Mouse (Mus musculus) embryo, embryonic 9.5 days (tissue): ENCODE data around the gene Zranb1.

ENCODE experiments used
- DNase-seq: peaks from one replicate; pipeline ENCODE4 v3.0.0-alpha.2; 2017; ENCODE audit errors: extremely low spot score

Zranb1 gene

GRCm38 (mm10) chr7:132927201-132927600, 3.7 kb upstream of the Zranb1 start:
- no peak for DNase-seq

DNA sequence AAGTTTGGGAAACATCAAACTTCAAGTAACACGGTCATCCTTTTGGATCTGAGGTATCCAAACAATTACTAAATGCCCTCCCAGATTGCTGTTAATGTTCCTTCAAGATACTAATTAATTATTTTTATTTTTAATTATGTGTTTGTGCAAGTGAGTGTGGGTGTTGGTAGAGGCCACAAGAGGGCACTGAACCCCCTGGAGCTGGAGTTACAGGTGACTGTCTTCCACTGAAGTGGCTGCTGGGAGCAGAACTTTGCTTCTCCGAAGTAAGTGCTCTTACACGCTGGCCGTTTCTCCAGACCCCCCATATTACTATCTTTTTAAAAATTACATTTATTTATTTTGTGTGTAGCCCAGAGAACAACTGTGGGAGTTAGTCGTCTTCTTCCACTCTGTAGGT, 887 bp upstream of the Zranb1 start:
- no peak for DNase-seq

- DNase-seq = no peak
Measured at GRCm38 (mm10) chr7:132931560-132932351, 814 bp downstream of the Zranb1 start.

DNA sequence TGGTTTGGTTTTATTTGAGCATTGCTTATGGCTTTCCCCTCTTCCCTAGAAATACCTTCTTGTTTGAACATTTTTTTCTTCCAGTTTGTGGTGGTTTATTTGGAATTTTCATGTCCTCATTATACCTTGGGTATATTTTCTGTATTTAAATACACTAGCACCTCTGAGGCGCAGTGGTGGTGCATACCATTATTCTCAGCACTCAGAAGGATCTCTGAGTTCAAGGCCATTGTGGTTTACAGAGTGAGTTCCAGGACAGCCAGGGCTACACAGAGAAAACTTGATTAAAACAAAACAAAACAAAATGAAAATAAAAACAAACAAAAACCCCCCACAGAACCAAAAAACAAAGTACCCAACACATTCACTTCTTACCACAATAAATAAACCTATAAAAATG, 2.4 kb downstream of the Zranb1 start:
- no peak for DNase-seq

DNA sequence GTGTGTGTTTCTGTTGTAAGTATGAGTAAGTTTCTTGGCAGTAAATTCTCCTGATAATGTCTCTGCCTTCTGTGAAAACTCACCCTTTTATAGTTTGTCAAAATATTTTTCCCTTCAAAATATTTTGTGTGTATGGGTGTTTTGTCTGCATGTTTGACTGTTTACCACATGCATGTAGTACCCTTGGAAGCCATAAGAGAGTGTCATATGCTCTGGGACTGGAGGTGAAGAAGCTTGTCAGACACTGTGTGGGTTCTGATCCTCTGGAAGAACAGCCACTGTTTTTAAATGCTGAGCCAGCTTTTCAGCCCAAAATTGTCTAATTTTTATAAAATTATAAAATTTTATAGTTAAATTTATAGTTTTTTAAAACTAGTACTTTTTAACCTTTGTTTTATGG, 3.8 kb downstream of the Zranb1 start:
- no peak for DNase-seq

- no peak for DNase-seq
Measured at GRCm38 (mm10) chr7:132939118-132939517, 8.2 kb downstream of the Zranb1 start.

DNA sequence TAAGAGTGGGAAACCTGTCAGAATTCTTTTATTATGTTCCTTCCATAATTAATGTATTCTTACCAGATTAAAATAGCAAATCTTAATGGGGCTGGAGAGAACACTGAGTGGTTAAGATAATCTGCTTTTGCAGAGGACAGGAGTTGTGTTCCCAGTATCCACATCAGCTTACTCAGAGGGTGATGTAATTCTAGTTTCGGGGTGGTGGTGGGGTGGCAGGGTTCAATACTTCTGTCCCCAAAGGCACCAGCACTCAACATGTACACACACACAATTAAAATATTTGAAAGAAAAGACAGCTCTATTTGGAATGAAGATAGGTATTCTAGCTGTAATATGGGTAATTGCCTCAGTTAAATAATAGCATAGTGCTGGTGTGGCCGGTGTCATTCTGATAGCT, 9.6 kb downstream of the Zranb1 start:
- no peak for DNase-seq

- no peak for DNase-seq
Measured at GRCm38 (mm10) chr7:132949968-132950367, 19.0 kb downstream of the Zranb1 start.

DNA sequence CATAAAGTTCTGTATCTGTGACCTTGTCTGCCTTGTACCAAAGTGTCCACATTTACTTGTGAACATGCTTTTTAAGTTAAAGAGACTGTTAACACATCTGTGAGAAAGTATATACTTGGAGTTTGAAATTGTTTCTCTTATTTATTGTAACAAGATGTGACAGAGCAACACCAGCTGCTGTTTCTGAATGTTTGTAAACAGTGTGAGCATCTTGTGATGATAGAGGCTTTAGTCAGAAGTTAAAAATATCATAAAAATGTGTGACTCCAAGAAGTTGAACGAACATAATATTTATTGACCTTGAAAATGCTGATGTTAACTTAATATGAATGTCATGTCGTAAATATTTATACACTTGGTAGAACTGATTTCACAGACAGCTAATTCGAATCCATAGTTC, 19.7 kb downstream of the Zranb1 start:
- DNase-seq = no peak

- no peak for DNase-seq
Measured at GRCm38 (mm10) chr7:132964395-132964794, 33.5 kb downstream of the Zranb1 start.

DNA sequence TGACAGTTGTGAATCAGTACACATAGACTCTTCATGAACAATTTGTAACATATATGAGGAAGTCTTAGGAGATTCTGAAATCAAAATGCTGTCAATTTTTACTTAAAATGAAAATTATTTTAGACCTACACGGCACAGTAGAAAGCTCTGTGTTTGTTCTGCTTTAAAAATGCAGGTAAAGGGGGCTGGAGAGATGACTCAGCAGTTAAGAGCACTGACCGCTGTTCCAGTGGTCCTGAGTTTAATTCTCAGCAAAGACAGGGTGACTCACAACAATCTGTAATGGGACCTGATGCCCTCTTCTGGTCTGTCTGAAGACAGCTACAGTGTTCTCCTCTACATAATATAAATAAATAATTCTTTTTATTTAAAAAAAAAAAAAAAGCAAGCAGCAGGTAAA, 34.8 kb downstream of the Zranb1 start:
- no peak for DNase-seq

GRCm38 (mm10) chr7:132972079-132972478, 41.1 kb downstream of the Zranb1 start:
- DNase-seq = no peak

GRCm38 (mm10) chr7:132976079-132976478, 45.1 kb downstream of the Zranb1 start:
- DNase-seq = no peak

- DNase-seq = no peak
Measured at GRCm38 (mm10) chr7:132977981-132978380, 47.0 kb downstream of the Zranb1 start.

DNA sequence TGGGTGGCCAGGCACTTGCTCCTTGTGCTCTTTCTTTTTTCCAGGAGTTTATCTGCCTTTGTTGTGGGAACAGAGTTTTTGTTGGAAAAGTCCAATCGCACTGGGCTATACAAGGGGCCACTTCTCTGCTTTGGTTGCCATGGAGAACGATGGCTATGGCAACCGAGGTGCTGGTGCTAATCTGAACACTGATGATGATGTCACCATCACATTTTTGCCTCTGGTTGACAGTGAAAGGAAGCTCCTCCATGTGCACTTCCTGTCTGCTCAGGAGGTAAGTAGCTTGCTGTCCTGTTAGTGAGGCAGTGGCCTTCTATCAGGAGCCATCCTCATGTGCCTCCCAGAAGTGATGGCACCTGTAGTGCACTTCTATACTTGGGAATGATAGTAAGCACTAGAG, 51.7 kb downstream of the Zranb1 start:
- DNase-seq = no peak

DNA sequence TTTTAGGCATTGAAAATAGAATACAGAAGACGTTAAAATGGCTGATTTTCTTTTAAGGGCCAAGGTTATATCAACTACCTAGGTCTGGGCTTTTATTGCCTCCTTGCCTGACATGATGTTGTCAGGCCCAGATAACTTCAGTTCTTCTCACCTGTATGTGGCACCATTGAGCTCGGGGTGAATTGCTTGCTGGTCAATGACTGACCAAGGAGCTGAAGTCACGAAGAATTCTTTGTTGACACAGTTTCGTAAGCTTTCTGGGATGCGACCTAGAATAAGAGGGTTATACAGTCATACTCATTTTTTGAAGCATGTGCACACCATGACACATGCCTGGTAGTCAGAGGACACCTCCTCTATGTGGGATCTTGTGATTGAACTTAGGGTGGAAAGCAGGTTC, 58.9 kb downstream of the Zranb1 start:
- no peak for DNase-seq

- DNase-seq = no peak
Measured at GRCm38 (mm10) chr7:132991240-132991900, 60.4 kb downstream of the Zranb1 start.

DNA sequence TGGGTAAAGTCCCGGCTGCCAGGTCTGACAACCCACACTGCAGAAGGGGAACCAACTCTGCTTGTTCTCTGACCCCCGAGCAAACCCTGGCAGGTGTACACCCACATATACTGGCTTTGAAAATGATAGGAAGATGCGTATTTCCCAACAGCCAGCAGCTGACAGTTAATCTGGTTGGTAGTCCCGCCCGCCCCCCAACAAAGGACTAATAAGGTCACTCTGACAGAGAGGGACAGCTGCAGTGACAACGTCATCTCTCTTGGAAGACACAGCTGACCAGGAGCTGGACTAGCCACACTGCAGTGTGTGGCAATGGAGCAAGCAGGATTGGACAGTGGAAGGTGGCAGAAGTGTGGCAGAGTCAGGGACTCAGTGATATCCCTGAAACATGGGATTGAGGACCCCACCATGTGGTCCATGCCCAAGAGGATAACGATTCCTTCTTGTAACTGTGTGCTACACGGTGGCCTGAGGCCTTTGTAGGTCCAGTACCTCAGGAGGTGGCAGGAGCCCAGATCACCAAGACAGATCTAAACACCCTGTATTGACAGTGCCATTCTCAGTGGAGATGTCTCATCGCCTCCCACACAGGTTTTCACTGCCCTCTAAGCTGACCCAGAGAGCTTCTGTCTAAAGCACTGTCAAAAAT, 62.1 kb downstream of the Zranb1 start:
- DNase-seq = no peak

DNA sequence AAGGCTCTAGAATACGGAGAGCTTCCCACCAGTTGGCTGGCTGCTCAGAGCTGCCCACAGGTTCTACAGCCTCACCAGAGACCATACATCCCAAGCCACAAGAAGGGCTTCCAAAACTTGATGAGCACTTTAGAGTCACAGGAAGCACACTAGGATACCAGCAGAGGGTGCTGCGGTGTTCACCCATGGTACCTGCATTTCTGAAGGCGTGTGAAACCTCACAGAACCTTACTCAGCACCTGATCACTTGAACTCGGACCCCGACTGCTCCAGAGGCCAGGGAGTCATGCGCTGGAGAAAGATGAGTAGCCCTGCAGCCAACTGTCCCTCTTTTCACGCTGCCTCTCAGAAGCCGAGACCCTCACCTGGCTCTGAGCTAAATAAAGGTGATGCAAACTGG, 63.2 kb downstream of the Zranb1 start:
- no peak for DNase-seq

DNA sequence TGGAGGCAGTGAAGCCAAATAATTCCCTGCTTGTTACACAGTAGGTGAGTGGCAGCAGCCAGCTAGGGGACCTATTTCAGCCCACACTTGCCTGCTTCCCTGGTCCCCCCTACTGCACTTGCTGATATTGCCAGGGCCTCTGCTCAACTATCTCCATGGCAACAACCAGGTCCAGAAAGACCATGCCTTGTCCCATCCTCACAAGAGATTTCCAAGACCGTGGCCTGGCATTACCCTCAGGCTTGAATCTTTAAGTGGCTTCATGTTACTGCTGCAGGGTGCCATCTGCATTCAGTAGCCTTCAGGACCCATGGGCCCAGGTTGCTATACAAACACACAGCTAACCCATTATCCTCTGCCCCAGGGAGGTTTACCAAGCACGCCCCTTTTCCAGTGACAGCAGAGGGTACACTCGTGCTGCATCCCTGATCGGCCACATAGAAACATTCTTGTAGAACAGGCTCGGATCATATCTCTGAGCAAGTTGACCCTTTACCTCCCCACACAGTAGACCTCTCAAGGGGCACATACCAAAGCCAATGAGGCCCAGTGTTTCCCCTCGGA, 63.8 kb downstream of the Zranb1 start:
- no peak for DNase-seq

DNA sequence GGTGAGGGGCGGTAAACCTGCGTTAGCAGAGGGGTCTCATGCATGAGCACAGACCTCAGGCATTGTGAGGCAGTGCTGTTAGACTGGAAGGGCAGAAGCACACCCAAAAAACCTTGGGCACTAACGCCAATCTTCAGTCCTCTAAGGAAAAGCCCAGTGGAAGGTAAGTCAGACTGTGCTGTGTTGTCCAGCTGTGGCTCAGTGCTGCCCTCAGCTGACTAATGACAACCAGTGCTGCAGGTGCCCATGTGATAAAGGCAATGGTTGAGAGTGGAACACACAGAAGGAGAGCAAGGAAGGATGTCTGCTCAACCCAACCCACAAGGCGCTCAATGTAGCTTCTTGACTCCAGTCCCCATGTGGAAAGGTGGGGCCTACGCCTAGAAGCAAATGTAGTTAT, 65.4 kb downstream of the Zranb1 start:
- no peak for DNase-seq

DNA sequence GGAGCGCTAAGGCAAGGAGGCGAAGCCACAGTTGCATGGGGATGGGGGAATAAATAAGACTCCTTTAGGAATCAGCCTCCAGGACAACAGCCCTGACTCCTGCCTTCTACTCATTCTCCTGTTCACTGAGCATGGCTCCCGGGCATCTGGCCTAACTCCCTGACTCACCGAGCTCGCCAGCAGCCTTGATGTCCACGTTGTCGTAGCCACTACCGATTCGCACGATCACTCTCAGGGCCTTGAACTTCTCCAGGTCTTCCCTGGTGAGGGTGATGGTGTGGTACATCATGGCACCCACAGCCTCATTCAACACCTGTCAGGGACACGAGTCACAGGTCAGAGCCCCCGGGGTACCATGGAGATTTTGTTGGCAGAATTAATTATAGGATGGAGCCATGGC, 67.7 kb downstream of the Zranb1 start:
- DNase-seq = no peak

DNA sequence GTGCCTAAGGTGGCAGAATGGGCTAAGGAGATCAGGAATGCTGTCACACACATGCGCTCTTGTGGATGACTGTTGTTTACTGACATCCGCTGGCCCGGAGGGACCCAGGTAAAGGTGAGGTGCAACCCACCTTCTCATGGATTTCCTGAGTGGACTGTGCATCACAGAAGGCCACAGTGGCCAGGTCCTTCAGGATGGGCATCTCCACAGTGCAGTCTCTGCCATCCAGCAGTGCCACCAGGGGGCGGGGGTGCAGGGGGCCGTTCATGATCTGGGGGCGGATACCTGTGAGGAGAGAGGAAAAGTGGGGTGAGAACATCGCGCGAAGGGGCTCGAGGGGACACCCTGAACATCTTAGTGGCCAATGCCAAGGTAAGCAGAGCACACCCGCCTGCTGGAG, 68.1 kb downstream of the Zranb1 start:
- no peak for DNase-seq
